Mouse (Mus musculus): ENCODE data around the gene Grik4. TPM values are rescaled to one million over a fixed set of nuclear protein-coding genes. Genes with fewer than 3 reads are reported as not detected.

The Grik4 gene
- polyA plus RNA-seq, 1 experiment, result not detected

DNA sequence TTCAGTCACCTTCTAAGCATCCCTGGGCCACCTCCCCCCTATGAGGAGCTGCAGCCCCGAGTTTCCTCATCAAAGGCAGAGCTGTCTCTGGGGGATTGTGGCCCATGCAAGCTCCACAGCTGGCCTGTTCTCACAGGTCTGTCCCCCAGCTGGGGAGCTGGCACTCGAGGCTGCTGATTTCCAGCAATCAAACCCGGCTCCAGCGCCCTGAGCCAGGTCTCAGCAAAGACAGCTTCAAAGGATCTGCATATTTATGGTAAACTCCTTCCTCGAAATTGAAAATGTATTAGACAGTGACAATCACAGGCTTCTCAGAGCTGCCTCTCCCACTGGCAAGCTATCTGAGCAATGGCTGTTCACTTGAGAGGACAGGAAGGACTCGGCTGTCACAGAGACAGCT, 330.5 kb downstream of the Grik4 start:
- no peak overlapping the region for H3K4me3 ChIP-seq (ENCODE audit: insufficient read depth, low read depth, low read length)
- 50% methylated on average over 6 of the region's 6 CpGs for WGBS
- H3K27ac ChIP-seq (ENCODE audit: insufficient read depth, low read depth, low read length), result no peak overlapping the region
- TF ChIP-seq POLR2A (IDR thresholded peaks at IDR 0.05; ENCODE audit: insufficient read depth, low read depth, low read length), result no peak
- no peak for TF ChIP-seq CTCF (IDR thresholded peaks at IDR 0.05; ENCODE audit: insufficient read depth, low read depth, low read length)
- H3K4me1 ChIP-seq (ENCODE audit: control insufficient read depth, insufficient read depth, low read length), result peaks cover 23% of the 10 kb centered on the region

DNA sequence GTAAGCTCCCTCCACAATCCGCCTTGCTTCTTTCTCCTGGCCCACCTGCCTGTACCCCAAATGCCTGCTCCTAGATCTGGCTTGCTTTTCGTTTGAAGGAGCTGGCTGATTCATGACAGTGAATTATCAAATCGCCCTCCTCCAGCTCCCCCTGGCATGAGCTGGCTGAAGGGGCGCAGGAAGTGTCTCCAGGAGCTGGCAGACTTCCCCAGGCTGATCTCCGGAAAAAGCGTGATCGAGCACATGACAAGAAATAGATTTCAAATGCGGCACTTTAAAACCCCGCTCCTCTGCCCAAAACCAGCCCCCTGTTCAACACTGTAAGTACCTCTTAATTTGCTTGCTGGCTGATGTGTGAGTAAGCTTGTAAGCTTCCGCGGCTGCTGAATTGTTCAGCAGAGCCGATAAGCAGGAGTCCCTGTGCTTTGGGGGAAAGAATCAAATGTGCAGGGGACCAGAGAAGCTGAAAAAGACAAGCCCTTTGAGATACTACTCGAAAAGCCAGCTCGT, 331.8 kb downstream of the Grik4 start:
- TF ChIP-seq POLR2A (IDR thresholded peaks at IDR 0.05; ENCODE audit: insufficient read depth, low read depth, low read length) (no peak), CTCF (IDR thresholded peaks at IDR 0.05; ENCODE audit: insufficient read depth, low read depth, low read length) (no peak)
- Histone ChIP-seq H3K4me1 (ENCODE audit: control insufficient read depth, insufficient read depth, low read length) (peaks cover 23% of the 10 kb centered on the region), H3K4me3 (ENCODE audit: insufficient read depth, low read depth, low read length) (peak overlapping the region; percentile 19; the same call in 1 of the 2 replicates), H3K27ac (ENCODE audit: insufficient read depth, low read depth, low read length) (peak overlapping the region; percentile 44)
- WGBS, result 12% methylated on average over 14 of the region's 14 CpGs

DNA sequence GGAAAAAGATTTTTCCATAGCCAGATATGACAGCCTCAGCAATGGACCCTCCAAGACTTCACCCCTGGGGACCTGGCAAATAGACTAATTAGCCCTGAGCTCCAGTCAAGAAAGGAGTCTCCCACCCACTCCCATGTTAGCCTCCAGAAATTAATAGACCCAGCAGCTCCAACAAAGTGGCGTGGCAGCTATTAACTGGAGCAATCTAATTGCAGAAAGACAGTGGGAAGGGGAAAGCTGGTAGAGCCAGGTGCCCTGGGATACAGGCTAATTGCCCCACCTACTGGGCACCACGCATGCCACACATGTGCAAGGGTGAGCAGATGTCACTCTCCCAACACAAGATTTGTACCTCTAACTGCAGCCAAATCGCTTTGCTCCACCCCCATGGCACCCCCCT, 342.8 kb downstream of the Grik4 start:
- TF ChIP-seq CTCF (IDR thresholded peaks at IDR 0.05; ENCODE audit: insufficient read depth, low read depth, low read length), result no peak
- no peak overlapping the region for H3K27ac ChIP-seq (ENCODE audit: insufficient read depth, low read depth, low read length)
- WGBS, result 61% methylated on average over 3 of the region's 3 CpGs
- H3K4me1 ChIP-seq (ENCODE audit: control insufficient read depth, insufficient read depth, low read length), result peaks cover 10% of the 10 kb centered on the region
- no peak overlapping the region for H3K4me3 ChIP-seq (ENCODE audit: insufficient read depth, low read depth, low read length)

DNA sequence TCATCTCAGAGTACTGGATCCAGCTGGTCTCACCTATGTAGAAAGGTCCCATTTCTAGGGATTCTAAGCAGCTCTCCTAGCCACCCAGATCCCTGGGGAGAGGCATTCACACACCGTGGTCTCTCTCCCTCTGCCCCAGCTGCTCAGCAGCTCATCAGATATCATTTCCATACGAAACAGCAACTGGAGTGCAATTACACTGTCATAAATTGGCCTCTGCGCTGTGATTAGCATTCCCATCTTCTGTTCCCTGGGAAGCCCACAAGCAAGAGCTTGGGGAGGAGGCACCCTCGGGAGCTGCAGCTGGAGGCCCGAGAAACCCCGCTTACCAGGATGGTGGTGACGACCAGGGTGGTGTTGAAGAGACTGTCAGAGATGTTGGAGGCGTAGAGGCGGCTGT, 346.8 kb downstream of the Grik4 start:
- TF ChIP-seq POLR2A (IDR thresholded peaks at IDR 0.05; ENCODE audit: insufficient read depth, low read depth, low read length), result no peak
- 58% methylated on average over 9 of the region's 9 CpGs for WGBS
- Histone ChIP-seq H3K27ac (ENCODE audit: insufficient read depth, low read depth, low read length) (no peak overlapping the region), H3K4me3 (ENCODE audit: insufficient read depth, low read depth, low read length) (no peak overlapping the region), H3K4me1 (ENCODE audit: control insufficient read depth, insufficient read depth, low read length) (peaks cover 10% of the 10 kb centered on the region)

DNA sequence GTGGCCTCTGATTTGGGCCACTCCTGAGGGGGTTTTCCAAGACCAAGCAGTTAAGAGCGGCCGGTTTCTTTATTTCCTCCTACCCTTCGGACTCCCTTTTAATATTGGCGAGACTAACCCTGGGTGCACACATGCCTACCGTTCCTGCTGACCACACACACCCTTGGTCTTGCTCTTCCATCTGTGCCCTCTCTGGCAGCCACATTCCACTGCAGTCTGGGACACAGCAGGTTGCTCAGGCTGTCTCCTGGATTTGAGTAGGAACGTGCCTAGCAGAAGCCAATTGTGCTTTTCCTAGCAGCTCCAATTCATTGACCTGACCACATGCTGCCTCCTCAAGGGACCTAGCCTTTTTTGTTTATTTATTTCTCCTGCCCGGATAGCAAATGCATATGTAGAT, 365.8 kb downstream of the Grik4 start:
- no peak for TF ChIP-seq CTCF (IDR thresholded peaks at IDR 0.05; ENCODE audit: insufficient read depth, low read depth, low read length)
- no peak for TF ChIP-seq POLR2A (IDR thresholded peaks at IDR 0.05; ENCODE audit: insufficient read depth, low read depth, low read length)
- WGBS, result 81% methylated on average over 7 of the region's 7 CpGs
- H3K4me1 ChIP-seq (ENCODE audit: control insufficient read depth, insufficient read depth, low read length), result peaks cover 12% of the 10 kb centered on the region
- no peak overlapping the region for H3K4me3 ChIP-seq (ENCODE audit: insufficient read depth, low read depth, low read length)
- no peak overlapping the region for H3K27ac ChIP-seq (ENCODE audit: insufficient read depth, low read depth, low read length)

DNA sequence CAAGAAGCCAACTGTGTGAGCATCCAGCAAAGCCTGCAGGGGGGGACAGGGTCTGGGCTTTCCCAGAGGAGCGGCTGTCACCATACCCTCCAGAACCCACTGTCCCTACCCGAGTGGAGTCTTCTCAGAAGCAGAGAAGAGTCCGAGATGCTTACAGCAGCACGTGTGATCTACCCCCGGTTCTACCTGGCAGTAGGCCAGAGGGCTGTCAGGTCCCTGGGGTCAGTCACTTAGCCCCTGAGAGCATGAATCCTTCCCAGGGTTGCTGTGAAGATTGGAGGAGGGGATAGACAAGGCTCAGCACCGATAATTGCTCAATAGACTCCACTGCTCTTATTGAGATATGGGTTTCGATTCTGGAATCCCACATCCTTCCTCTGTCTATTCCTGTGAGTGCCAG, 366.2 kb downstream of the Grik4 start:
- WGBS, result 85% methylated on average over 7 of the region's 7 CpGs
- no peak for TF ChIP-seq CTCF (IDR thresholded peaks at IDR 0.05; ENCODE audit: insufficient read depth, low read depth, low read length)
- no peak for TF ChIP-seq POLR2A (IDR thresholded peaks at IDR 0.05; ENCODE audit: insufficient read depth, low read depth, low read length)
- H3K4me1 ChIP-seq (ENCODE audit: control insufficient read depth, insufficient read depth, low read length), result peaks cover 16% of the 10 kb centered on the region
- H3K4me3 ChIP-seq (ENCODE audit: insufficient read depth, low read depth, low read length), result no peak overlapping the region
- H3K27ac ChIP-seq (ENCODE audit: insufficient read depth, low read depth, low read length), result no peak overlapping the region

- H3K27ac ChIP-seq (ENCODE audit: insufficient read depth, low read depth, low read length), result no peak overlapping the region
- peaks cover 19% of the 10 kb centered on the region for H3K4me1 ChIP-seq (ENCODE audit: control insufficient read depth, insufficient read depth, low read length)
- 34% methylated on average over 14 of the region's 14 CpGs for WGBS
- H3K4me3 ChIP-seq (ENCODE audit: insufficient read depth, low read depth, low read length), result no peak overlapping the region
- TF ChIP-seq POLR2A (IDR thresholded peaks at IDR 0.05; ENCODE audit: insufficient read depth, low read depth, low read length), result no peak
- no peak for TF ChIP-seq CTCF (IDR thresholded peaks at IDR 0.05; ENCODE audit: insufficient read depth, low read depth, low read length)
Measured at GRCm38 (mm10) chr9:42573616-42574350, 370.5 kb downstream of the Grik4 start.

- WGBS, result 7% methylated on average over 6 of the region's 6 CpGs
- TF ChIP-seq CTCF (IDR thresholded peaks at IDR 0.05; ENCODE audit: insufficient read depth, low read depth, low read length) (0 out of 2 replicates have a peak, but pooled peaks have one; percentile 35), POLR2A (IDR thresholded peaks at IDR 0.05; ENCODE audit: insufficient read depth, low read depth, low read length) (no peak)
- no peak overlapping the region for H3K4me3 ChIP-seq (ENCODE audit: insufficient read depth, low read depth, low read length)
- peaks cover 19% of the 10 kb centered on the region for H3K4me1 ChIP-seq (ENCODE audit: control insufficient read depth, insufficient read depth, low read length)
- H3K27ac ChIP-seq (ENCODE audit: insufficient read depth, low read depth, low read length), result no peak overlapping the region
Measured at GRCm38 (mm10) chr9:42573180-42573579, 371.1 kb downstream of the Grik4 start.

DNA sequence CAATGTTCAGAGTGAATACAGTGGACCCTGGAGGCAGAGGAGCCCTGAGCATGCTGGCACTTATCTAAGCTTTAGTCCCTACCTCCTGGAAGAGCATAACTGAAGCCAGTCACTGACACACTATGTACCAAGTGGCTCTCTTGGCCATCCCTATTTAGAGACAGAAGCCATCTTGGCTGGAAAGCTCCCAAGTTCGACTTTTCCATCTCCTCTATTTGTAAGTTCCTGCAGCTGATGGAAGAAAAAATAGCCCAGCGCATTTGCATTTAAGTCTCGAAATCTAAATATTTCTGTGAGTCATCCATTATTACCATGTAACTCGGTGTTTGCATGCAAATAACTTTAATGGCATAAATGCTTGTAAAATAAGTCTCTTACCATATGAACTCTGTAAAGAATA, 378.4 kb downstream of the Grik4 start:
- Histone ChIP-seq H3K4me1 (ENCODE audit: control insufficient read depth, insufficient read depth, low read length) (peaks cover 5% of the 10 kb centered on the region; the same call in 1 of the 2 replicates), H3K27ac (ENCODE audit: insufficient read depth, low read depth, low read length) (no peak overlapping the region), H3K4me3 (ENCODE audit: insufficient read depth, low read depth, low read length) (no peak overlapping the region)
- TF ChIP-seq CTCF (IDR thresholded peaks at IDR 0.05; ENCODE audit: insufficient read depth, low read depth, low read length), result no peak
- no peak for TF ChIP-seq POLR2A (IDR thresholded peaks at IDR 0.05; ENCODE audit: insufficient read depth, low read depth, low read length)
- WGBS, result 45% methylated on average over 4 of the region's 4 CpGs

Measured in olfactory bulb, adult 2 months (tissue).